Mouse (Mus musculus) limb, embryonic 11.5 days (tissue): ENCODE results near the gene Sh3bp4. TPM values are rescaled to one million over a fixed set of nuclear protein-coding genes. Genes with fewer than 3 reads are reported as not detected.

ENCODE experiments used
- ATAC-seq: fragments of 200-750 bp; cut with Nextera tagmentation; 2 replicates; pipeline ENCODE4 v1.8.0; 2017; ENCODE audit warnings: low read depth; ENCODE audit not compliant: insufficient number of reproducible peaks, low FRiP score, low TSS enrichment
- DNase-seq: peaks from one replicate; pipeline ENCODE4 v3.0.0-alpha.2; 2015; ENCODE audit warnings: low spot score
- H3K27ac ChIP-seq: fragments of 300-500 bp; sonication (generic); replicated peaks from 2 replicates; pipeline ENCODE4 v1.5.1; 2014; ENCODE audit warnings: low read depth, mild to moderate bottlenecking, low read length
- H3K27me3 ChIP-seq: fragments of 300-500 bp; sonication (generic); 2 replicates; pipeline ENCODE4 v1.6.1; 2014; ENCODE audit warnings: mild to moderate bottlenecking, low read length, mixed read lengths; ENCODE audit not compliant: control insufficient read depth, insufficient read depth
- H3K36me3 ChIP-seq: fragments of 300-500 bp; sonication (generic); 2 replicates; pipeline ENCODE4 v1.6.1; 2014; ENCODE audit warnings: mild to moderate bottlenecking, low read length, moderate library complexity, mixed read lengths; ENCODE audit not compliant: control insufficient read depth, insufficient read depth
- H3K4me1 ChIP-seq: fragments of 300-500 bp; sonication (generic); 2 replicates; pipeline ENCODE4 v1.6.1; 2014; ENCODE audit warnings: low read length, mixed read lengths; ENCODE audit not compliant: control insufficient read depth, insufficient read depth
- H3K4me2 ChIP-seq: fragments of 300-500 bp; sonication (generic); 2 replicates; pipeline ENCODE4 v1.6.1; 2014; ENCODE audit warnings: low read depth, mild to moderate bottlenecking, moderate library complexity; ENCODE audit not compliant: severe bottlenecking
- H3K4me3 ChIP-seq: fragments of 300-500 bp; sonication (generic); 2 replicates; pipeline ENCODE4 v1.5.1; 2014; ENCODE audit warnings: low read depth, low read length
- H3K9ac ChIP-seq: fragments of 300-500 bp; sonication (generic); 2 replicates; pipeline ENCODE4 v1.6.1; 2014; ENCODE audit warnings: mild to moderate bottlenecking, low read length
- H3K9me3 ChIP-seq: fragments of 300-500 bp; sonication (generic); 2 replicates; pipeline ENCODE4 v1.6.1; 2016; ENCODE audit warnings: low read length; ENCODE audit not compliant: control insufficient read depth
- WGBS: fragments of 180-500 bp; shearing (Covaris S2); extraction: QIAGEN DNeasy Blood & Tissue Kit; methylation state at CpG from one replicate; pipeline ENCODE4 v1.1.7; 2014; 5-methylcytosine and 5-hydroxymethylcytosine counted together
- polyA plus RNA-seq: library from polyadenylated mRNA; unstranded; fragments of >200 nt; fragmentation: Nextera tagmentation; extraction: Ambion mirVana; gene quantifications from 2 replicates; pipeline ENCODE4 v1.2.1, GENCODE M21; 2014

Sh3bp4 gene
- polyA plus RNA-seq, 1 experiment from 2014 or later, result 20.6 TPM

DNA sequence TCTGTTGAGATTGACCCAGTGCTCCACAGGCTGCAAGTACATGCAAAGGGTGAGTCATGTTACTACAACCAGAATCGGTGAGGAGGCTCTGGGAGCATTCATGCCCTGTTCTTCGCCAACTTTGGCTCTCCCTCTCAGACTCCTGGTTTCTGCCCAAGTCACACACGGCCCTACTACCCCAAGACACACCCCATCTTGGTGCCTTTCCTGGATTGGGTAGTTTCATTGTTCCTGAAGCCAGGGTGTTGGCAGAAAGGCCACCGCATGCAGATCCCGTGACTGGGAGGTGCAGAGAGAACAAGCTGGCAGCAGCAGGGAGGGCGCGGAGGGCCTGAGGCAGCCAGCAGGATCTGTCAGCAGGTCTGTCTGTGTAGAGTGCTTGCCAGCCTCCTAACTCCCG, 61.5 kb downstream of the Sh3bp4 start:
- Histone ChIP-seq H3K36me3 (no peaks in the 10 kb centered on the region), H3K9ac (no peak overlapping the region), H3K4me2 (no peak overlapping the region), H3K9me3 (peaks cover 2% of the 10 kb centered on the region; the same call in 1 of the 2 replicates), H3K27me3 (no peaks in the 10 kb centered on the region), H3K4me3 (no peak overlapping the region), H3K27ac (no peak overlapping the region), H3K4me1 (no peaks in the 10 kb centered on the region)
- WGBS, result 91% methylated on average over 8 of the region's 8 CpGs
- DNase-seq (no peak), ATAC-seq (no peak)

DNA sequence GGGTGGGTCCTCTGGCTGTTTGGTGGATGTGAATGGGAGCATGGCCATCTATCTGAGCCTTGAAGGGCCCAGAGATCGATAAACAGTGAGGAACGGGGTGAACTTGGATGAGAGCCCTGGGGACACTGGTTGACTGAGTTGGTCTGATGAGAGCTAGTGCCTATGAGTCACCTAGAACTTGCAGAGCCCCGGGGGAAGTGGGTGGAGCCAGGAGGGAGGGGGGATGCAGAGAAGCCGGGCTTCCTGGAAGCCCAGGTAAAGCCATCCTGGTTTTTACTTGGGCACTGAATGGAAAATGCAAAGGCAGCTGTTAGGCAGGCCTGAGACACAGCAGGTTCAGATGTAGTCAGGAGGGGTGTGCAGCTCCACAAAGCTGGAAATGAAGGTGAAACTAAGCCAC, 63.1 kb downstream of the Sh3bp4 start:
- Histone ChIP-seq H3K27me3 (no peaks in the 10 kb centered on the region), H3K36me3 (no peaks in the 10 kb centered on the region), H3K4me2 (no peak overlapping the region), H3K27ac (no peak overlapping the region), H3K9me3 (no peaks in the 10 kb centered on the region), H3K4me3 (no peak overlapping the region), H3K4me1 (no peaks in the 10 kb centered on the region; the same call in 1 of the 2 replicates), H3K9ac (no peak overlapping the region)
- 82% methylated on average over 4 of the region's 4 CpGs for WGBS
- ATAC-seq (no peak), DNase-seq (no peak)

DNA sequence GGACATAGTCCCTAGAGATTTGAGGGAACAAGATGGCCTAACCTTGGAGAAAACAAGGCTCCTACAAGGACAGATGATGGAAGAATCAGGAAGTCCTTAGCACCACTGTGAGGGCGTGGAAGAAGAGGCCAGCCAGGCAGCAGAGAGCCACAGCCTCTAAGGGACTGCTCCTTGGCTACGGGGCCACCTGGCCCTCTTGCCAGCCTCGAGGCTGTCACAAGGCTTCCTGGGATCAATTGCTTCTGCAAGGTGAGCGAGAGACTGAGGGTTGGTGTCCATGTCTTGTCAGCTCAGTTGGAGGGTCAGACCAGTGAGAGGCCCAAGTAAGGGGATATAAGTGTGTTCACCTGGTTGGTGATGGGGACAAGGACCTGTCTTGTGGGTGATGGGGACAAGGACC, 63.5 kb downstream of the Sh3bp4 start:
- no peak overlapping the region for H3K27ac ChIP-seq
- 88% methylated on average over 4 of the region's 4 CpGs for WGBS
- ATAC-seq (no peak), DNase-seq (no peak)
- no peaks in the 10 kb centered on the region for H3K9me3 ChIP-seq
- no peak overlapping the region for H3K4me3 ChIP-seq
- H3K36me3 ChIP-seq, result no peaks in the 10 kb centered on the region
- H3K9ac ChIP-seq, result no peak overlapping the region
- H3K4me1 ChIP-seq, result no peaks in the 10 kb centered on the region; the same call in 1 of the 2 replicates
- no peaks in the 10 kb centered on the region for H3K27me3 ChIP-seq
- no peak overlapping the region for H3K4me2 ChIP-seq

DNA sequence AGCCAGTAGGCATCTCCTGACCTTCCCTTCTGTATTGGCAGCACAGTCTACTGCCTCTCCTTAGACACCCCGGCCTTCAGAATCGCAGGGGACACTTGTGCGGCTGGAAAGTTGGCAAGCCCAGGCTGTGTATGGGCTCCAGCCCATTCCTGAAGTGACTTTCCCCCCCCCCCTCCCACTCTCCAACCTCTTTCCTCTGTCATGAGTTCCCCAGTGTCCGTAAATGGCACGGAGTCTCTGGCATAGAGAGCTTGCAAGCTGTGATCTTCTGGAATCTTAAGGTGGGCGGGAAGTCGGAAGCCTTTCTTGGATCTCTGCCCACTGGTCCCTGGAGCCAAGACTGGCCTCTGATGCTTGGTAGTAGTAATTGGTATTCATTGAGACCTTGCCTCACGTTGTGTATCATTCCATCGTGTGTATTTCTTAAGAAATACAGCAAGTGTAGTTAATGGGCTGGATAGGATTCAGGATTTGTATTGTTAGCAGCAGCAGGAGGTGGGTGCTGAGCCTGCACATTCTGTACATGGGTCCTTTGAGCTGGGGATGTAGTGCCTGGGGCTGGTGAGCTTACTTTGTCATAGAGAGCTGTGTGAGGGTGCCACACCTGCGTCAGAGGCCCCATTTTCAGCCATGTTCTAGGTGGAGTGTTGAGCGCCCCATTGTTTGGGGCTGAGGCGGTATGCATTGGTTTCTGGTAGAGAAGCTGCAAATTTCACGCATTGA, 66.0 kb downstream of the Sh3bp4 start:
- no peaks in the 10 kb centered on the region for H3K36me3 ChIP-seq
- H3K9ac ChIP-seq, result no peak overlapping the region
- WGBS, result 95% methylated on average over 13 of the region's 13 CpGs
- H3K27me3 ChIP-seq, result no peaks in the 10 kb centered on the region
- H3K4me3 ChIP-seq, result no peak overlapping the region
- H3K4me1 ChIP-seq, result no peaks in the 10 kb centered on the region; the same call in 1 of the 2 replicates
- no peaks in the 10 kb centered on the region for H3K9me3 ChIP-seq
- no peak overlapping the region for H3K4me2 ChIP-seq
- DNase-seq (no peak), ATAC-seq (no peak)
- H3K27ac ChIP-seq, result no peak overlapping the region

DNA sequence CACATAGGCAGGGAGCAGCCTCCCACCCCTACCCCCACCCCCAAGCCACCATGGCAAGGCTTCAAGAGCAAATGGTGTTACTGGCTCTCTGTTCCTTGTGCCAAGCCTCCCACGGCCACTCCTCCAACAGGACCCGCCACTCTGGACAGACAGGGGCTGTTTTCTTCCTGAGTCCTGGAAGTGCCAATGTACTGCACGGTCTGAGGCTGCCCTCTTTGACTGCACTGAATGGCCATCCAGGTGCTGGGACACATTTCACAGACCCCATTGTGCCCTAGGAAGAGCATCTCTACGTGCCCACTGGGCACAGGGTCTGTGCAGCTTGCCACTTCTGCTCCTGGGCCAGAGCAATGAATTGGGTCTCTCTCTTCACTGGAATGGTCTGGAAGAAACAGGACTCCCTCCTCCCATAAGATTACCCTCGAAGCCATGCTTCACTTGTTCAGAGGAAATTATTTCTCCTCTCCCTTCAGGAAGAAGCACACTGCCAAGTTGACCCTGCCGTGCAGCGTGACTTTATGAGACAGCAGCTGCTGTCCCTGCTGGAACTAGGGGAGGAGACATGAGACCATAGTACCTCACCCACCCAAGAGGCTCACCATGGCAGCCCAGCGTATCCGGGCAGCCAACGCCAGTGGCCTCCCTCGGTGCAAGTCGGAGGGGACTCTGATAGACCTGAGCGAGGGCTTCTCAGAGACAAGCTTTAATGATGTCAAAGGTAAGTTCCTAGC, 67.0 kb downstream of the Sh3bp4 start:
- no peak overlapping the region for H3K27ac ChIP-seq
- no peaks in the 10 kb centered on the region for H3K27me3 ChIP-seq
- no peak overlapping the region for H3K4me3 ChIP-seq
- no peak for DNase-seq
- no peak for ATAC-seq
- no peak overlapping the region for H3K4me2 ChIP-seq
- H3K9me3 ChIP-seq, result no peaks in the 10 kb centered on the region
- H3K36me3 ChIP-seq, result no peaks in the 10 kb centered on the region
- 78% methylated on average over 13 of the region's 13 CpGs for WGBS
- no peaks in the 10 kb centered on the region; the same call in 1 of the 2 replicates for H3K4me1 ChIP-seq
- no peak overlapping the region for H3K9ac ChIP-seq

DNA sequence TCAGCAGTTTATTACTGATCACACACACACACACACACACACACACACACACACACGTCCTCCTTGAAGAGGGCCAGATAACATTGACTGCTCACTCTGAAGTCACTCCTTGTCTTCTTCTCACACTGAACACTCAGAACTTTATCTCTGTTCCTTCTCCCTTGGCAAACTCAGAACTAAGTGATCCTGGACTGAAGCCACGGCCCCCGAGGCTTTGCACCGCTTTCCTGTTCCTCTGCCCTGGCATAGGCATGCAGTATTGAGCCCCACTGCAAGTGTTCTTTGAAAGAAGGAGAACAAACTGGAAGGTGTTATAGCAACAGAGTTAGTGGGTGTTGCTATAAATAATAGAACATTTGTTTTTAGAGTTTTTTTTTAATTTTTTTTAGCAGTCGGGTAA, 68.1 kb downstream of the Sh3bp4 start:
- Histone ChIP-seq H3K4me3 (no peak overlapping the region), H3K4me1 (no peaks in the 10 kb centered on the region; the same call in 1 of the 2 replicates), H3K4me2 (no peak overlapping the region), H3K27ac (no peak overlapping the region), H3K36me3 (no peaks in the 10 kb centered on the region), H3K9me3 (no peaks in the 10 kb centered on the region), H3K27me3 (no peaks in the 10 kb centered on the region), H3K9ac (no peak overlapping the region)
- WGBS, result 83% methylated on average over 5 of the region's 5 CpGs
- DNase-seq, result no peak
- ATAC-seq, result no peak

DNA sequence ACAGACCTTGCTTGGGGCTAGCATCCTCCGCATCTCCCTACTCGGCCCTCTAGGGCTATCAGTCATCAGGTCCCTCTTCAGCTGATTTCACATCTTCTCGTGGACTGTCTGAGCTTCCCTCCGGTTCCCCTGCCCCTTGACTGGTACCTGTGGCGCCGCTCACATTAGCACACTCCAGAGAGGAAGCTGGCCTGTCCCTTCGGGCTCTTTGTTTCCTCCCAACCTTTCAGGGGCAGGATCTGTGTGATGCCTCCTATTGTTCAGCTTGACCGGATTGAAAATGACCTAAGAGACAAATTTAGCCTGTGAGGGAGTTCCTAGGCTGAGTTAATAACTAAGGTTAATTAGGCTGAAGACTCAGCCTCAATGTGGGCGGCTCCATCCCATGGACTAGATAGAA, 69.9 kb downstream of the Sh3bp4 start:
- no peaks in the 10 kb centered on the region for H3K9me3 ChIP-seq
- DNase-seq (no peak), ATAC-seq (no peak)
- no peak overlapping the region for H3K9ac ChIP-seq
- H3K4me2 ChIP-seq, result no peak overlapping the region
- H3K4me3 ChIP-seq, result no peak overlapping the region
- 0 out of 2 replicates have a peak, but pooled peaks cover 3% of the 10 kb centered on the region for H3K36me3 ChIP-seq
- H3K27me3 ChIP-seq, result no peaks in the 10 kb centered on the region
- H3K4me1 ChIP-seq, result no peaks in the 10 kb centered on the region; the same call in 1 of the 2 replicates
- H3K27ac ChIP-seq, result no peak overlapping the region
- 88% methylated on average over 9 of the region's 9 CpGs for WGBS

DNA sequence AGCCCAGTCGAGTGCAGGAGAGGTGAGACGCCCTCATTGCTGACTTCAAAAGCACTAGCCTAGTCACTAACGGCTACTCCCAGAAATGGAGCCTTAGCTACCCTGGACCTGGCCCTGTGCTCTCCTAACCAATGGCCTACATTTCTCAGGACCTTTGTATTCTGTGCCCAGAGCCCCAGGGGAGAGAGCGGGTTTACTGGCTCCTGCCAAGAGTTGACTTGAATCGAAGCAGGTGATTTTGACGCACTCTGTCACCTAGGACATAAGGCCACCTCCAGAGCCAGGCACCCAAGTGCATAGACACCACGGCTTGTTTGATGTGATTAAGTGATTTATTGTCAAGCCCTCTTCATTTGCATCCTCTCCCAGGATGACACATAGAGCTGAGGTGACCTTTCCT, 80.9 kb downstream of the Sh3bp4 start:
- Histone ChIP-seq H3K9ac (no peak overlapping the region), H3K4me2 (no peak overlapping the region), H3K27me3 (no peaks in the 10 kb centered on the region), H3K27ac (no peak overlapping the region), H3K4me3 (no peak overlapping the region), H3K36me3 (peaks cover 4% of the 10 kb centered on the region; the same call in 1 of the 2 replicates), H3K9me3 (no peaks in the 10 kb centered on the region), H3K4me1 (no peaks in the 10 kb centered on the region)
- no peak for DNase-seq
- WGBS, result 78% methylated on average over 7 of the region's 7 CpGs
- no peak for ATAC-seq
